Mouse (Mus musculus) megakaryocyte-erythroid progenitor cell, adult 5 weeks (primary cell): Measurements from ENCODE around the gene Jaml. TPM values are rescaled to one million over a fixed set of nuclear protein-coding genes. Genes with fewer than 3 reads are reported as not detected.

Source experiments
- polyA plus RNA-seq: library from polyadenylated mRNA; stranded (reverse); fragments of >175 nt; gene quantifications from 2 replicates; pipeline ENCODE4 v1.2.3, GENCODE M21; 2012

Gene Jaml
- 0.32 and 0.36 TPM in 2 replicates for polyA plus RNA-seq

GRCm38 (mm10) chr9:45079011-45079410 lies at the start of gene Jaml:
Jaml (plus strand) TSS chr9:45079183.

GRCm38 (mm10) chr9:45039499-45039898 lies 39.5 kb upstream of the Jaml start, which contains the start of gene Mpzl2:
Mpzl2 (plus strand) TSS chr9:45039799.

GRCm38 (mm10) chr9:45055082-45055713 lies 23.8 kb upstream of the Jaml start, which contains the start of gene Mpzl3:
Mpzl3 (plus strand) TSS chr9:45055186.

GRCm38 (mm10) chr9:45117741-45118431 lies 38.9 kb downstream of the Jaml start, which contains the start of gene Scn2b:
Scn2b (plus strand) TSS chr9:45117782.

GRCm38 (mm10) chr9:45138191-45139032 lies 59.4 kb downstream of the Jaml start, which contains the start of gene Scn4b:
Scn4b (plus strand) TSS chr9:45138395.

Other genes with a start within 250 kb of the Jaml start
- 8.5 and 17.3 TPM in 2 replicates for gene Kmt2a, start 197.9 kb upstream of the Jaml start, polyA plus RNA-seq
- gene Atp5l, start 158.4 kb upstream of the Jaml start, polyA plus RNA-seq, result 27.7 and 32.7 TPM in 2 replicates
- gene Ube4a, start 113.6 kb upstream of the Jaml start, polyA plus RNA-seq, result 2.0 and 2.1 TPM in 2 replicates
- gene Cd3g, start 98.8 kb upstream of the Jaml start, polyA plus RNA-seq, result 0.15 and 0.35 TPM in 2 replicates
- gene Cd3d, start 97.4 kb upstream of the Jaml start, polyA plus RNA-seq, result 0.04 TPM in 1 of 2 replicates, not detected in the other
- gene Cd3e, start 69.6 kb upstream of the Jaml start, polyA plus RNA-seq, result 0.33 and 0.57 TPM in 2 replicates
- gene Mpzl2, start 39.4 kb upstream of the Jaml start, polyA plus RNA-seq, result not detected in 2 replicates
- 0.02 TPM in 1 of 2 replicates, not detected in the other for gene Mpzl3, start 24.0 kb upstream of the Jaml start, polyA plus RNA-seq
- gene Scn2b, start 38.6 kb downstream of the Jaml start, polyA plus RNA-seq, result 0.03 TPM in 1 of 2 replicates, not detected in the other
- 0.30 and 0.33 TPM in 2 replicates for gene Scn4b, start 59.2 kb downstream of the Jaml start, polyA plus RNA-seq
- 0.04 and 0.14 TPM in 2 replicates for gene BC049352, start 102.8 kb downstream of the Jaml start, polyA plus RNA-seq
- gene Tmprss4, start 124.9 kb downstream of the Jaml start, polyA plus RNA-seq, result not detected in 2 replicates
- gene Il10ra, start 190.0 kb downstream of the Jaml start, polyA plus RNA-seq, result 1.6 and 2.2 TPM in 2 replicates
- gene Tmprss13, start 239.9 kb downstream of the Jaml start, polyA plus RNA-seq, result 0.03 TPM in 1 of 2 replicates, not detected in the other